8 mouse cellular contexts compared by ENCODE assay signal in the genomic region with DNA sequence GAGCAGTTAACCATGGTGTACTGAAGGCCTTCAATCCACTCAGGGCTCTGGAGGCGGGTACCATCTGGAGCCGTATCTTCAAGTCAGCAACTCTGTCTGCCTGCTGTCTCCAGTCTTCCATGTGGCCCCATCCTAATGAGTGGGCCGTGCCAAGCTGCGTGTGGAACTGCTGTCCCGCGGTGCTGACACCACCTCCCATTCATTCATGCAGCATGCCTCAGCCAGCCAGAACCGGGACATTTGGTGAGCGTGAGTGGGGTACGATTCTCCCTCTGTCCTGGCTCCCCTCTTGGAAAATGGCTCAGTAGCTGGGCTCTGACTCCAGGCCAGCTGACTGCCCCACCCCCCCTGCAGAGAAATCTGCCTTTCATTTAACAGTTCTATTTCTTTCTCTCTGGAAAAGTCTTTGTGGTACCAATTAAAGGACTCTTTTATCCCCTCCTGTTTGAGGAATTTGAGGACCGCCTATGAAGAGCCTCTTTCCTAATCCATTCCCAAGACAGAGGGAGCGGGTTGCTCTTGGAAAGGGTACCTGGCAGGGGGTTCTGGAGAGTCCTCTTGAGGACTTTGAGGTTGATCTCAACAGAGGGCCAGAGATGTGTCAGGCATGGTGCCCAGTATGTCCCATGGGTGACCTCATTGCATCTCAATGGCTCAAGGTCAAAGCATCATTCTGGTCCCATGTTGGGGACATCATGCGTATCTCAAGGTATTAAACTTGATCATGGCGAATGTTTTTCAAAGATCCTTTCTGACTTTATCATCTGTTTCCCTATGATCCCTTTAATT. TPM values are rescaled to one million over a fixed set of nuclear protein-coding genes. Genes with fewer than 3 reads are reported as not detected.
DNase-seq lines count a peak whose midpoint lies in the region; ATAC-seq lines count a peak whose summit lies in the region.

No protein-coding gene starts in this region.

- no peak for DNase-seq in forebrain, embryonic 11.5 days (ENCODE audit: low spot score)
- peak; percentile 69 to 71 for DNase-seq in cerebellum, postnatal 14 days
- peak; percentile 67 for DNase-seq in layer of hippocampus, adult 9-10 months (ENCODE audit: low spot score)
- peak; percentile 53 for DNase-seq in retina, postnatal 1 day
- DNase-seq in spleen, postnatal 4 days (ENCODE audit: low spot score in 2 of 2) = no peak
- no peak for DNase-seq in gastrocnemius, postnatal 14 days

- H3K36me3 ChIP-seq in forebrain, embryonic 15.5 days = no peaks in the 10 kb centered on the region
- H3K36me3 ChIP-seq in forebrain, embryonic 11.5 days (ENCODE audit: control insufficient read depth, insufficient read depth, low read length) = no peaks in the 10 kb centered on the region
- no peaks in the 10 kb centered on the region for H3K36me3 ChIP-seq in kidney, embryonic 16.5 days (ENCODE audit: insufficient read depth, low read length)

- no peak overlapping the region for H3K4me2 ChIP-seq in forebrain, embryonic 15.5 days (replicated peaks)
- no peak overlapping the region for H3K4me2 ChIP-seq in forebrain, embryonic 11.5 days (ENCODE audit: low read depth, low read length, severe bottlenecking)
- H3K4me2 ChIP-seq in kidney, embryonic 16.5 days (replicated peaks; ENCODE audit: low read depth, low read length) = no peak overlapping the region

- no peak overlapping the region for H3K9ac ChIP-seq in forebrain, embryonic 15.5 days (replicated peaks)
- no peak overlapping the region for H3K9ac ChIP-seq in forebrain, embryonic 11.5 days (ENCODE audit: low read length)
- no peak overlapping the region for H3K9ac ChIP-seq in kidney, embryonic 16.5 days (replicated peaks; ENCODE audit: low read length)

- peak; percentile 69 for ATAC-seq in forebrain, embryonic 15.5 days (replicated peaks)
- ATAC-seq in forebrain, embryonic 11.5 days (replicated peaks; ENCODE audit: low FRiP score) = no peak
- no peak for ATAC-seq in kidney, embryonic 16.5 days (ENCODE audit: low FRiP score, low TSS enrichment)

- H3K27ac ChIP-seq in forebrain, embryonic 15.5 days (replicated peaks) = 0 out of 2 replicates have a peak overlapping the region, but pooled peaks have one; percentile 17
- no peak overlapping the region for H3K27ac ChIP-seq in forebrain, embryonic 11.5 days (ENCODE audit: low read depth, low read length)
- no peak overlapping the region for H3K27ac ChIP-seq in kidney, embryonic 16.5 days (ENCODE audit: low read length)

- H3K27me3 ChIP-seq in forebrain, embryonic 15.5 days = no peaks in the 10 kb centered on the region
- H3K27me3 ChIP-seq in forebrain, embryonic 11.5 days (ENCODE audit: control insufficient read depth, insufficient read depth, low read length) = no peaks in the 10 kb centered on the region
- no peaks in the 10 kb centered on the region for H3K27me3 ChIP-seq in kidney, embryonic 16.5 days (ENCODE audit: insufficient read depth, low read length)

- intact Hi-C loops in gastrocnemius, postnatal 14 days (cut with DNase I; ENCODE audit: low total_unique reads) = no loop called here

- H3K4me3 ChIP-seq in forebrain, embryonic 15.5 days = no peak overlapping the region
- no peak overlapping the region for H3K4me3 ChIP-seq in forebrain, embryonic 11.5 days (ENCODE audit: low read depth, low read length)
- no peak overlapping the region for H3K4me3 ChIP-seq in kidney, embryonic 16.5 days (ENCODE audit: low read length)

- H3K4me1 ChIP-seq in forebrain, embryonic 15.5 days = peaks cover 6% of the 10 kb centered on the region
- H3K4me1 ChIP-seq in forebrain, embryonic 11.5 days (replicated peaks; ENCODE audit: control insufficient read depth, insufficient read depth, low read length) = 0 out of 2 replicates have a peak, but pooled peaks cover 4% of the 10 kb centered on the region
- no peaks in the 10 kb centered on the region for H3K4me1 ChIP-seq in kidney, embryonic 16.5 days (ENCODE audit: insufficient read depth, low read length)

- 24% methylated on average over 13 of the region's 13 CpGs for whole genome bisulfite sequencing in forebrain, embryonic 15.5 days
- WGBS in forebrain, embryonic 11.5 days = 29% methylated on average over 13 of the region's 13 CpGs
- 62% methylated on average over 13 of the region's 13 CpGs for WGBS in kidney, embryonic 16.5 days

- H3K9me3 ChIP-seq in forebrain, embryonic 15.5 days = no peaks in the 10 kb centered on the region
- H3K9me3 ChIP-seq in forebrain, embryonic 11.5 days (ENCODE audit: control insufficient read depth, low read length) = no peaks in the 10 kb centered on the region
- H3K9me3 ChIP-seq in kidney, embryonic 16.5 days (ENCODE audit: low read length) = no peaks in the 10 kb centered on the region

RNA-seq across cellular contexts. Expression of a gene that starts 55.5 kb away (rescaled TPM):
- 65.4 and 68.7 TPM in 2 replicates for polyA plus RNA-seq in forebrain, embryonic 15.5 days (2015; fragmentation: Nextera tagmentation; extraction: Ambion mirVana)
- 81.9 and 99.8 TPM in 2 replicates for polyA plus RNA-seq in forebrain, embryonic 11.5 days (2014; fragmentation: Nextera tagmentation; extraction: Ambion mirVana)
- 53.6 and 61.1 TPM in 2 replicates for polyA plus RNA-seq in kidney, embryonic 16.5 days (2015; fragmentation: Nextera tagmentation; extraction: Ambion mirVana)
- 10 to 100 TPM; 60.9 to 71.4 TPM for total RNA-seq in gastrocnemius, postnatal 14 days (2021)

Comparison
In these comparisons a context has a peak if more than half of its experiments do, and no peak if none do; other contexts are left out.
1. DNase-seq: peak in cerebellum, postnatal 14 days (2 of 2), layer of hippocampus, adult 9-10 months (single experiment) and retina, postnatal 1 day (single experiment); none in forebrain, embryonic 11.5 days (single experiment), spleen, postnatal 4 days (0 of 2) and gastrocnemius, postnatal 14 days (single experiment).